In the genomic region with DNA sequence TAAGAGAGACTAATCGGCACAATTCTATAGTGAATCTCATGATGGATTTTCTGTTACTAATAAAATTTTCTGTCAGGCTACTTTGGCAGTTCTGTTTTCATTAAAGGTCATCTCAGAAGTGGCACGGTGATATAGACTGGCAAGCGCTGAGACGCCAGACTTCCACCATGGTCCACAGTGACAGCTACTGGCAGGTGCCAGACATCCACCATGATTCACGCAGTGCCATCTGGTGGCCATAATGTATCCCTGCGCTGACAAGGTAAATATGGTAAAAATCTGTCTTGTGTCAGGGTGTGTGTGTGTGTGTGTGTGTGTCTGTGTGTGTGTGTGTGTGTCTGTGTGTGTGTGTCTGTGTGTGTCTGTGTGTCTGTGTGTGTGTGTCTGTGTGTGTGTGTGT, we compare ENCODE assay signal across 8 mouse cellular contexts.
DNase-seq lines count a peak whose midpoint lies in the region; ATAC-seq lines count a peak whose summit lies in the region.

No protein-coding gene starts in this region.

- peak; percentile 25 to 28 for DNase-seq in adrenal gland, adult 18-20 months (ENCODE audit: low spot score in 2 of 2)
- no peak for DNase-seq in adrenal gland, postnatal 4 days (ENCODE audit: low spot score in 2 of 2)
- peak; percentile 21 for DNase-seq in Muller cell, postnatal 12 days (ENCODE audit: inconsistent ontology term)
- peak; percentile 78 to 84 for DNase-seq in cerebellum, postnatal 14 days
- peak; percentile 9 to 54 for DNase-seq in frontal cortex, postnatal 36 days (ENCODE audit: low spot score in 2 of 2)
- DNase-seq in kidney, postnatal 4 days, result peak; percentile 60 to 70
- peak; percentile 18 for DNase-seq in right cerebral cortex, postnatal 25 days

- ATAC-seq in megakaryocyte progenitor cell, adult 5-6 weeks (replicated peaks; ENCODE audit: poor library complexity), result peak; percentile 86

Comparison
In these comparisons a context has a peak if more than half of its experiments do, and no peak if none do; other contexts are left out.
1. DNase-seq: peak in adrenal gland, adult 18-20 months (2 of 2), Muller cell, postnatal 12 days (single experiment), cerebellum, postnatal 14 days (2 of 2), frontal cortex, postnatal 36 days (2 of 2), kidney, postnatal 4 days (2 of 2) and right cerebral cortex, postnatal 25 days (single experiment); none in adrenal gland, postnatal 4 days (0 of 2).